Mouse (Mus musculus) right cerebral cortex, adult 18-20 months (tissue): Measurements from ENCODE around the gene Wdr60.
"Not testable (repeated sequence)": the region's sequence is repeated elsewhere in the genome, so short reads cannot be mapped to it uniquely, and the experiment has no call there.

Source experiments
- DNase-seq: peaks from one replicate; pipeline ENCODE4 v3.0.0; 2022; ENCODE audit warnings: mixed read lengths

The Wdr60 gene

DNA sequence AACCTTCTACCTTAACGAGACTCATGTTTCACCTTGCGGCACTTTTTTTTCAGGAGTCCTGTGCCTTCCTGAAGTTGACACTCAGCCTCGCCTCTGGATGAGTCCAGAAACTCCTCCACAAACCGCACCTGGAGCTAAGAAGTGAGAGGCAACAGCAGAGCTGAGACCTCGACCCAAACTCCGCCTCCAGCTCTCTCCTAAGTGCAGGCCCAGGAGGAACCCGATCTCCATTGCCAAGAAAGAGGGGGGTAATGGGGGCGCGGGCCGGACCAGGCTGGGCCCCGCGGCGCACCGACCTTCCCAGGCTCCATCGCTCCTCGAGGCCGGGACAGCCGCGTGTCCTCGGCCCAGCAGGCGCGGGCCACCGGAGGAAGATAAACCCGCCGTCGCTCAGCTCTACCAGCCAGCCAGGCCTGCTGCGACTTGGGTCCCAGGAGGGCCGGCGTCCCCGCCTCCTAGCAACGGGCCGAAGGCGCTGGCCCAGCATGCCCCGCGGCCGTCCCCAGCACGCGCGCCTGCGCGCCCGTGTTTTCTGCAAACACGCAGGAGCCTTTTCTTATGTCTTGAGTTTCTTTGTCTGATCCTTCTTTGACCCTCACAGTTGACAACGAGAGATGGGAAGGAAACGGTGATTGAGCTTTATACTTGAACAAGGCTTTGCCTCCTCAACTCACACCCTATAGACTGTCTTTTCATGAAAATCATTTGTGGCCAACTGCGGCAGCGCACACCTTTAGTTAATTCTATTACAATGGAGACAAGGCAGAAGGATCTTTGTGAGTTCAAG is at the start of gene Wdr60:
Gene Wdr60, minus strand, starts transcription at position 468 of the 787 bp plus-strand sequence.
- peak; percentile 91 for DNase-seq

DNA sequence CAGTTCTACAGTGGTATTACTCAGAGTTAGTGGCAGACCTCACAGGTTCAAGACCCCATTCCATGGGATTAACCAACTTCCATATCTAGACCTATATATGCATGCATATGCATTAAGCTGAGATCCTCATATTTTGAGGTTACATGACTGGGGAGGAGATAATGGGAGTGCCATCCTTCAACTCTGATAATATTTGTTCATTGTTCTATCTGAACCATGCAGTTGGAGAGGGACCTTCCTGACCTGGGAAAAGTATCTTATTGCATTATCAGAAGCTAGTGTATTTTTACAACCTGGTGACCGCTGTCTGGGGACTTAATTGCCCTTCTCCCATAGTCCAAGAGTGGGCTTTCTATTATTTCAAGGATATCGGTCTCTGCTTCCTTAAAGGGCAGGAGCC is 45.8 kb upstream of the Wdr60 start:
- no peak for DNase-seq

DNA sequence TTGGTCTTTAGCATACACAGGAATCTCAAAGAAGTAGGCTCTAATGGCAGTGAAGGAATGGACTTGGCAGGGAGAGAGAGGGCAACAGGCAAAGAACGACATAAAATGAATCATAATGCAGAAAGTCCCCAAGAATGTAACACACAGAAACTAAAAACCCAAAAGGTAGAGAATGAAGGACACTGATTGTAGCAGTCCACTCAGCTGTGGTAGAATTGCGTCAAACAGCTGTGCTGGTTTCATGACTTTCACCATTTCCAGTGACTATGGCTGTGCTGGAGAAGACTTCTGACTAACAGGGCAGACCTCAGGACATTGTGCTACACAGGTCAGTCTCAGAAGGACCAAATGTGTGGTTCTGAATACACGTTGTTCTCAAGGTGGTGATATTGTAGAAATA is 45.0 kb upstream of the Wdr60 start:
- DNase-seq, result no peak

DNA sequence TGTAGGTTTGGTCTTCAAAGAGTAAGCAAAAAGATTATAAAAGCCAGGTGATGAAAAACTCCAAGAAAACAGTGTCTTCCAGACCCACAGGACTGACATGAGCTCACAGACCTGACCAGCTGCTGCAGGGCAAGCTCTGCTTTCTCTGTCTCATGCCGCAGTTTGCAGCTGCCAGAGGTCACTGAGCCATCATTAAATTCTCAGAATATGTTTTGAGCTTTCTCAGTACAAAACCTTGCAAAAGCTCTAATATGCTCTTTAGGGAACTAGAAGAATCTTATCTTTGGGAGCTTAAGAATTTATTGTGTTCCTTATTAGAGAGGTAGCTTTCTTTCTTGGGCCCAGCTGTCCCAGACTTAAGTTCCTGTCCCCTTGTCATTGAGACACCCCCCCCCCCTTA is 43.2 kb upstream of the Wdr60 start:
- DNase-seq, result no peak

DNA sequence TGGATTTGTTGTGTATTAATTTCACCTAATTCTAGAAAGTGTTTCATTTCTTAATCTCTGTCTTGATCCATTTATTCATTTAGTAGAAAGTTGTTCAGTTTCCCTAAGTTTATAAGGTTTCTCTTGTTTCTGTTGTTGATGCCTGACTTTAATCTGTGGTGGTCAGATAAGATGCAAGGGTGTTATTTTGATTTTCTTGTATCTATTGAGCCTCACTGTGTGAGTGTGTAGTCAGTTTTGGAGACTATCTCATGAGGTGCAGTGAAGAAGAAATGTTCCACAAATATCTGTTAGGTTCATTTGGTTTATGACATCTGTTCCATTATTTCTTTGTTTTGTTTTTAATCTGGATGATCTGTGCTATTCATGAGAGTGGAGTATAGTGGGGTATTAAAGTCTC is 39.4 kb upstream of the Wdr60 start:
- DNase-seq, result no peak

DNA sequence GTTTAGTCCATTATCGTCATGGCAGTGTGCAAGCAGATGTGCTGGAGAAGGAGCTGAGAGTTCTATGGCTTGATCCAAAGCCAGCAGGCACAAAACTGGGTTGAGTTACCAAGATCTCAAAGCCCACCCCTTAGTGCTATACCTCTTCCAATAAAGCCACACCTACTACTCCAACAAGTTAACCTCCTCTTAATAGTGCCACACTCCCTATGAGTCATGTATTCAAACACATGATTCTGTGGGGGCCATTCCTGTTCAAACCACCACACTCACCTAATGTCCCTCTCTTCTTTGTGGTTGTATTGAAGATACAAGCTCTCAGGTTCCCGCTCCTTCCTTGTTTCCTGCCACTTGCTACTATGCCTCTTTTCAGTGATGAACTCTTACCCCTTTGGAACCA is 37.1 kb upstream of the Wdr60 start:
- DNase-seq, result no peak

DNA sequence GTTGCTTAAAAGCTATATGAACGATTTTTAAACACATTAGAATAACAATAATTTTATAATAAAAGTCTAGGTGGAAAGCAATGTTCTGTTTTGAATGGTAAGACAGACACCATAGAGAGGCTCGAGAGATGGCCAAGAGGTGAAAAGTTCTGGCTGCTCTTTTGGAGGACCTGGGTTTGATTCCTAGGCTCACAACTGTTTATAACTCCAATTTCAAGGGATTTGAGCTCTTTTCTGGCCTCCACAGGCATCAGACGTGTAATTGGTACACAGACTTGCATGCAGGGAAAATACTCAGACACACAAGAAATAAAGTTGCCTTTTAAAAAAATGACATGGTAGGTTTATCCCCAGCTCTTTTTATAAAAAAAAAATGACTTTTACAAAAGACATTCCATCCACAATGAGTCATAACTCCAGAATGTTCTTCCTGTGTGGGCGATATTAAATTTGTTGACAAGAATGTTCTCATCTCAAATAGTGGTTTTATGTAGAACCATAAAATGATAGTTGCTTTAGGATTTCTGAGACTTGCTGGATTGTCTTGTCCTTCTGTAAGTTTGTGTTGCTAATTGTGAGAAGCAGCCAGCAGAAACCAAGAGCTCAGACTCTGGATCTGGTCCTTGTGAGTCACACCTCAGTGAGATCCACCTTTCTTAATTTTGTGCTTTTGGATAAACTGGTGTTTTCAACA is 30.9 kb upstream of the Wdr60 start:
- peak; percentile 18 for DNase-seq

DNA sequence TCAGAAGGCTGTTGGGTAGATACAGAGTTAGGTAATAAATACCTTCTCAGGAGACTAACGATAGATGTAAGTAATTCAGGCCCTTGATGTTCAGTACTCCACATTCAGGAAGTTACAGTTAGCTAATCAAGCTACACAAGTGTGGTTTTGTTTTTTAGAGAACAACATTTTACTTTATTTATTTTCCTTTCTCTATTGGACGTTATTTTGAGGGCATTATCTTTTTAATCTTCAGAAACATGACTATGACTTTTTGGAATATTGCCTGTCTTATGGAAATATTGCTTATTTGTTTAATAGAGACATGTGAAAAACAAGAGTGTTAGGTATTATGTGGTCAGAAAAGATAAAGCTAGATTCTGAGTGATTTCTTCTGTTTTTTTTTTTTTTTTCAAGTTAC is 30.4 kb upstream of the Wdr60 start:
- DNase-seq, result no peak

DNA sequence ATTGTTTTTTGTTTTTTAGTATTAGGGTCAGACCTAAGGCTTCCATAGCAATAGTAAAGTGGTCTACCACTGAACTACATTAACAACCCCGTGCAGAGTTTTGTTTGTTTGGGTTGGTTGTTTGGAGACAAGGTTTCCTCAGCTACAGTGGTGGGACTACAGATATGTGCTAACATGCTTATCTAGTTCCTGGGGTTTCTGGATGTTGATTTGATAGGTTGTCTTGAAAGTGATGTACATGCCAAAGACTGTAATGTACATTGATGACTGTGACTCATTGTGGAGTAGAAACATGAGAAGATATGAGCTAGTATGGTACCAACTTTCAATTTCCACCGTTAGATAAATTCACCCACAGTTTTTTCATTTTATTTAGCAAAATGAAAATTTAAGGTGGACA is 20.7 kb upstream of the Wdr60 start:
- DNase-seq, result no peak

DNA sequence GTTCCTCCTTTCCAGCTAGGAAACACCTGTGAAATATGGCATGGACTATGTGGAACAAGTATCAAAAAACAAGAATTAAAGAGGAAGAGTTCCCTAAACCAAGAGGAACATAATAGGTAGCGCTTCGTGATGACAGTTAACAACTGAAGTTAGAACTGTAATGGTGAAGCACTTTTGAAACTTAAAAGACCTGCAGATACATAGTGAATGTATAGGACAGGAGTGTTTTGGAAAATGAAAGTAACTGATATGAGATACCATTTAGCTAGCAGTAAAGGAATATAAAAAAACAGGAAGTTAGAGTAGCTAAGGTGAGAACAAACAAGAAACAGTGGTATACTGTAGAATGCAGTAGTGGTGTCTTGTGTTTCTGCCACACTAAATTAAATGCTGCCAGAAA is 20.0 kb upstream of the Wdr60 start:
- DNase-seq, result no peak

DNA sequence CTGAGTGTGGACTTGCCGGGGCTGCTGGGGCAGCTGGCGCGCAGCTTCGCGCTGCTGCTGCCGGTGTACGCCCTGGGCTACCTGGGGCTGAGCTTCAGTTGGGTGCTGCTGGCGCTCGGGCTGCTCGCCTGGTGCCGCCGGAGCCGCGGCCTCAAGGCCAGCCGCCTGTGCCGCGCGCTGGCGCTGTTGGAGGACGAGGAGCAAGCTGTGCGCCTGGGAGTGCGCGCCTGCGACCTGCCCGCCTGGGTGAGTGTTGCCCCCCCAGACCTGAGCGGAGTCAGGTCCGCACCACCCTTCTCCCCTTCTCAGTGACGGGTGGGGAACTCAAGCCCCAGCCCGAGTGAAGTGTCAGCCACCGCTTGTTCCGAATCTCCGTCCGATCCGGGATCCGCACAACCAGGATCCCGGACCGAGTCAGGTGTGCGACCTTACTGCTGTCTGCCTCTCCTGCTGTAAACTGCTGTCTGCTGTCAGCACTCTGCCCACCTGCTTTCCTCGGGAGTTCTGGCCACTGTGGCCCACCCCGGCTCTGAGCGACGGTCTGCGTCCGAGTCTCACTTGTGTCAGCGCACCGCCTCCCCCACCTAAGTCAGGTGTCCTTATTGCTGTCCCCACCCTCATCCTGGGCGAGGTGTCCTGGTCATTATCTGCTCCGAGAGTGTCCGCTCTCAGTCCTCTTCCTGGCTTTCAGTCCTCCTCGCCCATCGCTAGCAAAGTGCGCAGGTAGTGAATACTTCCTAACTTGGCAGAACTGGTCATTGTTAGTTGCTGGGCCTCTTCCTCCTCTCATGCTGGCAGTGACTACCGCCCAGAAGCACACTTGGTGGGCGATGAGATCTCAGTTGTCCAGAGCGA is 18.8 kb upstream of the Wdr60 start:
- peak; percentile 19 for DNase-seq

DNA sequence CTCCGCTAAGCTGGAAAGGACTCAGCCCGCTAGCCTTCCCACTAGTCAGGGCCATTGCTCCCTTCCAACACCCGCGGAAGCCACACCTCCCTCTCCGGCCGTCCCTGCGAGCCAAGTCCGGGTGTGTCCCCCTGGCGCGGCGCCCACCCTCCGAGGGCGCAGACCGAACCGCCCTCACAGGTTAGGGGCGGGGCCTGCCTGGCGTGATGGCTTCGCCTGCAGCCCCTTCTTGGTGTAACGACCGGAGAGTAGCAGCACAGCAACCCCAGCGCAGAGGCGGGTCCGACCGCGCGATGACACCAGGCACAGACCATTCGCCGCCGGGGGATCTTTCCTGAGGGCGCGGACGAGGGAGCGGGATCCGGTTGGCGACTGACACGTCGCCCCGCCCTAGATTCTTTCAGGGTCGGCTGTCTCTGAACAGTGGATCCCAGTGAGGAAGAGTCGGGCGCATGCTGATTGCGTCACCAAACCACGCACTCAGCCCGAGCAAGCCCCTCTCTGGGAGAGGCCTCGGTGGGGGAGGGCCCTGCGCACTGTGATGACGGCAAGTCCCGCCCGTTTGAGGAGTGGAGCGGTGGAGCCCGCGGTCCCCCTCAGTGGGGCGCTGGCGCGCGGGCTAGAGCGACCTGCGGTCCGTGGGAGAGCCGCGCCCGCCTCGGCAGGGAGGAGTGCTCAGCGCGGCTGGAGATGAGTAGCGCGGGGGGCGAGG is 18.0 kb upstream of the Wdr60 start, which contains the start of gene Esyt2:
Gene Esyt2, plus strand, starts transcription at position 544 of the 712 bp plus-strand sequence.
- DNase-seq, result peak; percentile 100

DNA sequence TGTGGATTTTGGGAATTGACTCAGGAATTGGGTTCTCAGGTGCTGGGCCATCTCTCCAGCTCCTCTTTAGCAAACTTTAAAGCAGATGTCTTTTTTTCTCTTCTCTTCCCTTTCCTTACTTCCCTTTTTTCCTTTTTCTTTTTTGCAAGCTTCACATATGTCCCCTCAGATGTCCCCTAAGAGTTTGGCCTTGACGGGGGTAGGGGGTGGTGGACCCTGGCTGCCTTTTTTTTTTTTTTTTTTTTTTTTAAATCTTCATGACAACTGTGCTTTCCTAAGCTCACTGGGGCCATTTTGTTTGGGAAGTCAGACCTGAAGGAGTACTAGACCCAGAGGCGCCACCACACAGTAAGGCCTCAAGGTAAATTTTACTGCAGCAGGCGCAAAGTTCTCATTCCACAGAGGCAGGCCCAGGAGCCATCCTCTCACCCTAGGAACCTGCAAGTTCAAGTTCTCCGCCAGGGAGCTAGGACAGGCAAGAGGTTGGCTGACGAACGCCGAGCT is 17.4 kb upstream of the Wdr60 start:
- DNase-seq, result no peak

DNA sequence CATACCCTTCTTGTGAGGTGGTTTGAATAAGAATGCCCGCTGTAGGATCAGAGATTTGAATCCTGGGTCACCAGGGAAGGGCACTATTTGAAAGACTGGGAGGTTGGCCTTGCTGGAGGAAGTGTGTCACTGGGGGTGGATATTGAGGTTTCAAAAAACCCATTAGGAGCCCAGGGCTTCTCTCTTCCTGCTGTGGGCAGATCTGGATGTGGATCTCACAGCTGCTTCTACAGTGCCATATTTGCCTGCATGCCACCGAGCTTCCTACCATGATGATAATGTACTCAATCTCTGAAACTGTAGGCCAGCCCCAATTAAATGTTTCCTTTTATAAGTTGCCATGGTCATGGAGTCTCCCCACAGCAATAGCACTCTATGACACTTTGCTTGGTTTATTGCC is 16.4 kb upstream of the Wdr60 start:
- DNase-seq, result no peak

DNA sequence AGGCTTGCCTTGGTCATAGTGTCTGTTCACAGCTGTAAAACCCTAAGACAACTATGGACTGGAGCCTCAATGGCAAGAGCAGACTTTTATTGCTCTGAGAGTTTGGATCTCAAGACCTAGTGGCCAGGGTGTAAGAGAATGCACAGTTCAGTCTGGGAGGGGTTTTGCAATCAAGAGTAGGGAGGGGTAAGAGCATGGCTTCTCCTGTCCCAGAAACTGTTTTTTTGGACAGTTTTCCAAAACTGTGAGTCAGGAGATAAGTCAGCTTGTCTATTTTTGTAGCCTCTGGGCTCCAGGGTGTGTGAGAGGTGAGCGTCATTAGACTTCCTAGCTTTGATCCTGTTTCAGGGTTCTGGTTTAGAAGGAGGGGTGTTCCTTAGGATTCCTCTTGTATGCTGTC is 15.7 kb upstream of the Wdr60 start:
- no peak for DNase-seq

DNA sequence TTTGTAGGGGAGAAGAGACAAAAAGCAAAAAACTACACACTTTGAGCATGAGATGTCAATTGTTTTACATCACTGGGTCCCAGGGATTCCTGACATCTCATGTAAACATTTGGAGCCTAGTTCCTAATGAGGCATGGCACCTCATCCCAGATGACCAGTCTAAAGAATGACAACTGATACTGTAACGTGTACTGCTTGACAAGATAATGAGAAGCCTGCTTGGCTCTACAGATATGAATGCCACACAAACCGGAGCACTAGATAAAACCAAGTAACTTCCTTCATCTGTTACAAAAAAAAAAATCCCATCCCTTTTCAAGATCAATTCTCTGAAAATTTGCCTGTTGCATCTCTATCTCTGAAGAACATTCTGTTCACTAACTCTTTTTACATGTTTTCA is 14.1 kb upstream of the Wdr60 start:
- DNase-seq, result no peak

DNA sequence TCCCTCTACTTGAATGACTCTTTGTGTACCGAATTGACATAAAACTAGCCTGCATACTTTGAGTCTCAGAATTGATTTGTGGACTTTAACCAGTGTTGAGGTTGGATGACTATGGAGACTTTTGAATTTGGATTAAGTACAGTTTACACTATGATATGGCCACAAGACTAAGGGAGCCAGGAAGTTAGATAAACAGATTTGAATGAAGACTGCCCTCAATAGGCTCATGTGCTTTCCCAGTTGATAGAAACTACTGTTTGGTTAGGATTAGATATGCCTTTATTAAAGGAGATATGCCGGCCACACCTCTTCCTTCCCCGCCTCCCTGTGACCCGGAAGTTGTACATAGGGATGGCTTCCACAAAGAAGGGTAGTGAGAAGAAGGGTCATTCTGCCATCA is 12.8 kb upstream of the Wdr60 start:
- no peak for DNase-seq

DNA sequence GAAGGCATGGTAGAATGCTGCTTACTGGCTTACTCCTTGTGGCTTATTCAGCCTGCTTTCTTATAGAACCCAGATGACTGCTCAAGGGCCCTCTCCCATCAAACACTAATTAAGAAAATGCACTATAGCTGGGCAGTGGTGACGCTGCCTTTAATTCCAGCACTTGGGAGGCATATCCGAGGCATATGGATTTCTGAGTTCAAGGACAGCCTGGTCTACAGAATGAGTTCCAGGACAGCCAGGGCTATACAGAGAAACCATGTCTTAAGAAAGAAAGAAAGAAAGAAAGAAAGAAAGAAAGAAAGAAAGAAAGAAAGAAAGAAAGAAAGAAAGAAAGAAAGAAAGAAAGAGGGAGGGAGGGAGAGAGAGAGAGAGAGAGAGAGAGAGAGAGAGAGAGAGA is 12.3 kb upstream of the Wdr60 start, which contains the start of gene Gm11027:
Gene Gm11027, plus strand, starts transcription at position 301 of the 400 bp plus-strand sequence.
- not testable (repeated sequence) for DNase-seq

DNA sequence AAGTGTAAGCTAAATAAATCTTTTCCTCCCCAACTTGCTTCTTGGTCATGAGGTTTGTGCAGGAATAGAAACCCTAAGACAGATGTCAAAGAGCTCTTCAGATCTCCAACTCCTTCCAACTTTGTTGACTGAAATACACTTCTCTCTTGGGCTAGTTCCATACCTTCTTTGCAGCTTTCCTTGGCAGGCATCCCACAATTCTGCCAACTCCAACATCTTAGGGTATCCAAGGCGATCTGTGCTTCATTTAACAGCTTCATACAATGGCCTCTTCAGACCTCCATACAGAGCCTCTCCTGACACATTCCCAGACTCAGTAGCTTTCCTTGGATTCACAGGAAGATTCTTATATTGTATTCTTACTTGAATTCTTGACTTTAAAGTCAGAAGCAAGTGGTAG is 10.9 kb upstream of the Wdr60 start:
- no peak for DNase-seq

DNA sequence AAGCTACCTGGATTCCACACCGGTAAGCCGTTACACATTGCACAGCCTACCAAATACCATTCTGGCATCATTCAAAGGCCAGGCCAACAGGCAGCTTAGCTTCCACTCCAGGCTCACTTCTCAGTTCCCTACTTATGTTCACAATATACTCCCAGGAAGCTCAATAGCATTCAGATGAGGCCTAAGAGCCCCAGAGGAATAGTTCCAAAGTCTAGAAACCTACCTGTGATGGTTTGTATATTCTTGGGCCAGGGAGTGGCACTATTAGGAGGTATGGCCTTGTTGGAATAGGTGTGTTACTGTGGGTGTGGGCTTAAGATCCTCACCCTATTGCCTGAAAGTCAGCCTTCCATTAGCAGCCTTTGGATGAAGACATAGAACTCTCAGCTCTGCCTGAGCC is 8.2 kb upstream of the Wdr60 start:
- no peak for DNase-seq

DNA sequence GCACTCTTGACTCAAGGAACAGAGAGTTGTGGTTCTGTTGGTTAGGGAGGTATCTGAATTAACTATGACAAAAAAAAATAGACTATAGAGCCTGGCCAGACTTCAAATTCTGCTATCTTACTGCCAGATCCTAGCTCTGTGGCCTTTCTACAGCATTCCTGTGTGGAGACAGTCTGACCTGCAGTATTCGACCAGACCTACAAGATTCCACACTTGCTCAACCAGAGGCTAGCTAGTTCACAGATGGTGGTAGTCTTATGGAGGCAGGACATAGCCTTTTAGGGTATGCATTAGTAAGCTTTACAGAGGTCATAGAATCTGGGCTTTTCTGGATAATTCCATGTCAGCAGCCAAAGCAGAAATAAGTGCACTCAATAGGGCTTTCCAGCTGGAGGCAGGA is 7.7 kb upstream of the Wdr60 start:
- DNase-seq, result no peak

DNA sequence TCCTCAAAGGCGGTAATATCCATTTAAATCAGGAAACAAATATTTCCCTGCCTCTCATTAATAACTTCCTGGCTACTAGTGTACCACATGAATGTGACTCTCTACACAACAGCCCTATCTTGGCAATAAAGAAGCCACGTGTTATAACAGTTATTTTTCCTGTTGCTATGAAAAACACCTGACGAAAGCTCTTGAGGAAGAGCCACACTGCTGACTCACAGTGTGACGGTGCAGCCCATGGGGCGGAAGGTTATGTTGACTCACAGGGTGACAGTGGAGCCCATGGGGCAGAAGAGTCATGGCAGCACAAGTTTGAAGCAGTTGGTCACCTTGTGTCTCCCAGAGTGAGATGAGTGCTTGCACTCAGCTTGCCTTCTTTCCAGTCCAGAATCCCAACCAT is 6.6 kb upstream of the Wdr60 start:
- DNase-seq, result no peak

DNA sequence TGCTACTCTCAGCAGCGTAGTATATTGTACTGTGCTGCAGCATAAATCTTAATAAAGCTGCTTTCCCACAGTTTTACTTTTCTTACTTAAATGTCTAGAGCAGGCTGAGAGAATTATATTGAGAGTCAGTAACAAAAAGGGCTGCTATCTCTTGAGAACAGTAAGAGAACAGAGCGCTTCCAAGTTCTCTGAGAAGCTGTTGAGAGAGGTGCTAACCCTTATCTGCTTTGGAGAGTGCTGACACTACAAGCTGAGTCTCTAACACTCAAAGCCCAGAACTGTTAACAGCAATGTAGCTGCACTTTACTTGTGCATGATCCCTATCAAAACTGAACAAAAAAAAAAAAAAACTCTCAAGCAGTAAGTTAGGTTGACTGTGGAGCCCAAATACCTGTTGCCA is 2.5 kb upstream of the Wdr60 start:
- DNase-seq, result no peak
